Mouse (Mus musculus) liver, postnatal 0 days (tissue): ENCODE results near the gene Atp6v1fnb. TPM values are rescaled to one million over a fixed set of nuclear protein-coding genes. Genes with fewer than 3 reads are reported as not detected.

Source experiments
- ATAC-seq: fragments of 200-750 bp; cut with Nextera tagmentation; 2 replicates; pipeline ENCODE4 v1.8.0; 2017; ENCODE audit warnings: mild to moderate bottlenecking, moderate library complexity
- DNase-seq: peaks from one replicate; pipeline ENCODE4 v3.0.0-alpha.2; 2016
- H3K27ac ChIP-seq: fragments of 300-500 bp; sonication (generic); 2 replicates; pipeline ENCODE4 v1.5.1; 2014; ENCODE audit warnings: antibody characterized with exemption, moderate library complexity, mild to moderate bottlenecking, low read depth
- H3K27me3 ChIP-seq: fragments of 300-500 bp; sonication (generic); 2 replicates; pipeline ENCODE4 v1.6.1; 2014; ENCODE audit warnings: low read length, control low read depth, mixed read lengths; ENCODE audit not compliant: insufficient read depth
- H3K36me3 ChIP-seq: fragments of 300-500 bp; sonication (generic); replicated peaks from 2 replicates; pipeline ENCODE4 v1.6.1; 2014; ENCODE audit warnings: mild to moderate bottlenecking, control low read depth, low read length, moderate library complexity, mixed read lengths; ENCODE audit not compliant: insufficient read depth
- H3K4me1 ChIP-seq: fragments of 300-500 bp; sonication (generic); 2 replicates; pipeline ENCODE4 v1.6.1; 2014; ENCODE audit warnings: antibody characterized with exemption, mild to moderate bottlenecking, control low read depth; ENCODE audit not compliant: insufficient read depth
- H3K4me2 ChIP-seq: fragments of 300-500 bp; sonication (generic); 2 replicates; pipeline ENCODE4 v1.6.1; 2014; ENCODE audit warnings: low read depth, mild to moderate bottlenecking, low read length, moderate library complexity, mixed read lengths
- H3K4me3 ChIP-seq: fragments of 300-500 bp; sonication (generic); 2 replicates; pipeline ENCODE4 v1.5.1; 2014; ENCODE audit warnings: low read depth, low read length
- H3K9ac ChIP-seq: fragments of 300-500 bp; sonication (generic); replicated peaks from 2 replicates; pipeline ENCODE4 v1.6.1; 2014; ENCODE audit warnings: mild to moderate bottlenecking, moderate library complexity
- H3K9me3 ChIP-seq: fragments of 300-500 bp; sonication (generic); 2 replicates; pipeline ENCODE4 v1.6.1; 2016; ENCODE audit warnings: mild to moderate bottlenecking, control low read depth, low read length, mixed read lengths
- CTCF ChIP-seq: sonication (generic); IDR thresholded peaks from 2 replicates; pipeline ENCODE4 v1.5.1; 2016; ENCODE audit warnings: antibody characterized with exemption, low read depth
- EP300 ChIP-seq: IDR thresholded peaks from 2 replicates; pipeline ENCODE4 v1.6.1; 2016; ENCODE audit warnings: antibody characterized with exemption, low read depth, mild to moderate bottlenecking
- WGBS: fragments of 180-500 bp; shearing (Covaris S2); extraction: QIAGEN DNeasy Blood & Tissue Kit; methylation state at CpG from one replicate; pipeline ENCODE4 v1.1.7; 2014; ENCODE audit not compliant: insufficient replicate concordance; 5-methylcytosine and 5-hydroxymethylcytosine counted together
- polyA plus RNA-seq: library from polyadenylated mRNA; unstranded; fragments of >200 nt; fragmentation: Nextera tagmentation; extraction: Ambion mirVana; gene quantifications from 2 replicates; pipeline ENCODE4 v1.2.1, GENCODE M21; 2015

The Atp6v1fnb gene
- polyA plus RNA-seq: not detected in 2 replicates

DNA sequence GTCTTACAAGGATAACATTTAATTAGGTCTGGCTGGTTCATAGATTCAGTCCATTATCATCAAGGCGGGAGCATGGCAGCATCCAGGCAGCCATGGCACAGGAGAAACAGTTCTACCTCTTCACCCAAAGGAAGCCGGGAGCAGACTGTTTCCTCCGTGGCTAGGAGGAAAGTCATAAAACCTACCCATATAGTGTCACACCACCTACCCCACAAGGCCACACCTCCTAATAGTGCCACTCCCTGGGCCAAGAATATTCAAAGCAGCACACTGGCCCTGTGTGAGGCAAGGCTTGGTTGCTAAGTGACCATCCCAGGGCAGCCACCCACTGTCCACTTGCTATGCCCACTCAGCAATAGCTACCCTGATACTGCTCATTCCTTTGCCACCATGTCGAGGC lies at the start of gene Atp6v1fnb:
Atp6v1fnb (plus strand) TSS at position 301 of the 400 bp plus-strand sequence.
- no peak for TF ChIP-seq CTCF
- no peak for TF ChIP-seq EP300
- H3K4me3 ChIP-seq: no peak within 1 kb of the TSS
- no peaks in the 10 kb centered on the region for H3K27me3 ChIP-seq
- no peak within 1 kb of the TSS for H3K4me2 ChIP-seq
- peaks cover 11% of the 10 kb centered on the region for H3K36me3 ChIP-seq
- 93% methylated on average over 4 of the region's 4 CpGs for WGBS
- no peaks in the 10 kb centered on the region for H3K9me3 ChIP-seq
- no peak for DNase-seq
- ATAC-seq: no peak
- no peak within 1 kb of the TSS for H3K9ac ChIP-seq
- peaks cover 22% of the 10 kb centered on the region for H3K4me1 ChIP-seq
- H3K27ac ChIP-seq: no peak within 1 kb of the TSS

DNA sequence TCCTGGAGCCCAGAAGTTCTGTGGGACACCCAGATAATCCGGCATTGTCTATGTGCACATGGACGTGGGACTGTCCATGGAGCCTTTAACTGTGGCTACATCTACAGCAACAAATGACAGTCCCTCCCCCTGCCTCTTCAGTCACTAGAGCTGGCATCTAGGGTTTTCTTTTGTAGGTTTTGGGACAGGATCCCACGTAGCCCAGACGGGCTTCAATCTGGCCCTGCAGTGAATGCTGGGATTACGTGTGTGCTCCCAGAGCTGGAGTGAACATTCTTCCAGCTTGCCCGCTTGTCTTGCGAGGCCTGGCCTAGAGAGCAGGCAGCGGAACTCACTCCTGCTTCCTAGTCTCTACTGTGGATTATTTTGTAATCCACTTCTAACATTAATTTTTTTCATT lies 46.1 kb upstream of the Atp6v1fnb start:
- H3K9me3 ChIP-seq: no peaks in the 10 kb centered on the region
- no peak overlapping the region for H3K4me2 ChIP-seq
- 80% methylated on average over 8 of the region's 8 CpGs for WGBS
- no peaks in the 10 kb centered on the region for H3K4me1 ChIP-seq
- no peak overlapping the region for H3K4me3 ChIP-seq
- H3K27ac ChIP-seq: no peak overlapping the region
- TF ChIP-seq CTCF (no peak), EP300 (no peak)
- ATAC-seq (no peak), DNase-seq (no peak)
- no peak overlapping the region for H3K9ac ChIP-seq
- H3K27me3 ChIP-seq: no peaks in the 10 kb centered on the region
- H3K36me3 ChIP-seq: no peaks in the 10 kb centered on the region

DNA sequence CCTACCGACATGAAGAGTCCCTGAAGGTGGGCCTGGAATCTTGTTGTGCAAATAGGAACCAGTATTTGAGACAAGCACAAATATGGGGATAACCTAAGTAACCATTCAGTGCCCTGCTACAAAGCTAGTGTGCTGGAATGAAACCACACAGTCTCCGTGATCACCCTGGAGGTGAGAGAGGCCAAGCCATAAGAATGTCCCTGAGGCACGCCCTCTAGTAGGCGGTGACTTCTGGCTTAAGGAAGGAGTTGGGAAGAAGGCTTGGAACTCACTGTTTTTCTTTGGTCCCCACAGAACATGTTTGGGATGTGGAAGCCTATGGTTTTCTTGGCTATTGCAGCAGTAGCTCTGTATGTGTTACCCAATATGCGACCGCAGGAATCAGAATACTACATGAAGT lies 44.9 kb upstream of the Atp6v1fnb start:
- Histone ChIP-seq H3K36me3 (no peaks in the 10 kb centered on the region), H3K27ac (no peak overlapping the region), H3K9me3 (no peaks in the 10 kb centered on the region), H3K27me3 (peaks cover 7% of the 10 kb centered on the region), H3K9ac (no peak overlapping the region), H3K4me2 (no peak overlapping the region), H3K4me3 (no peak overlapping the region), H3K4me1 (no peaks in the 10 kb centered on the region)
- ATAC-seq (no peak), DNase-seq (no peak)
- no peak for TF ChIP-seq EP300
- TF ChIP-seq CTCF: no peak
- WGBS: 75% methylated on average over 6 of the region's 6 CpGs

DNA sequence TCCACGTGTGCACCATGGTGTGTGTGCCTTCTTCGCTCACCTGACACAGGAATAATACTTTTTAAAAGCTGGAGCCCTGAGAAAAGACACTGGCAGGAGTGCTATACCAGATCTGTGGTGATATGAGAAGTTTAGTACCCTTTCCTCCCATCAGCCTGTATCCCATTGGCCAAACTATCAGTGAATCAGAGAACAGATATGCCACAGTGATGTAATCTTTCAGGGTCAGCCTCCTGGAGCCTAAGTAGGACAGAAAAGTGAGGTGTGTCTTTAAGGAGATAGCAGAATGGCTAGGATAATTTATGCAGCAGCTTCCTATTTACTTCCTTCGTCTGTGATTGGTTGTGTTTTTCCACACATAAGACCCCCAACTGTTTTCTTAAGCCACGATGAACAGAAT lies 43.1 kb upstream of the Atp6v1fnb start:
- Histone ChIP-seq H3K27me3 (peaks cover 25% of the 10 kb centered on the region), H3K9me3 (no peaks in the 10 kb centered on the region), H3K4me2 (no peak overlapping the region), H3K4me1 (no peaks in the 10 kb centered on the region), H3K36me3 (no peaks in the 10 kb centered on the region), H3K9ac (no peak overlapping the region), H3K27ac (no peak overlapping the region), H3K4me3 (no peak overlapping the region)
- WGBS: 47% methylated on average over 4 of the region's 4 CpGs
- no peak for DNase-seq
- TF ChIP-seq CTCF (no peak), EP300 (no peak)
- ATAC-seq: no peak

DNA sequence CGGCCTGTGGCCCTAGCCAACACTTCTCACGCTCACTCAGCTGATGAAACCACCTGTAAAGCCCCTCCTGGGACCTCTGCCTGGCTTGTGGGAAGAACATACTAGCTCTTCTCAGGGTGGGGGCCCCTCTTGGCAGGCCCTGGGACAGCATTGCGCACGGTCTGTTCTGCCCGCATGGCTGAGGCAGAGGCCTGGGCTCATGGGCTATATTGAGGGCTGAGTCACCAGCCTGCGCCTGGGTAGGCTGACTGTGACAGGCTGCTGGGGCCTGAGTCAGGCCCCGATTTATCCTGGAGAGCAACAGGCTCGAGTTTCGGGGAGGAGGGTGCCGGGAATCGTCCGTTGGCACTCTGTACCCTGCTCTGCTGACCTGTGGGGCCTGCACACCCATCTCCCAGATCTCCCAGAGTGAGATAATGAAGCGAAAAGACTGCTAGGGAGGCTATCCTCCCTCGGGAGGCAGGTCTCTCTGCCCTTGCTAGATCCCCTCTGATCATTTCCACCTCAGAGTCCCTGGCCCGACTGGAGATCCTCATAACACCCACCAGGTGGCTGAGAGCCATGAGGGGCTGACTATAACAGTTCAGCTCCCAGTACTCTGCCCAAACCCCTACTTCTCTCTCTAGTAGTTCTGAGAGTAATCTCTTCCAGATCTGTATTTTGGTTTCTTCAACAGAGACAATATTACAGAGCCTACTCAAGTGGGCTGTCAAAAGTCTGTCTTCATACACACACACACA lies 40.4 kb upstream of the Atp6v1fnb start:
- Histone ChIP-seq H3K4me2 (no peak overlapping the region), H3K36me3 (no peaks in the 10 kb centered on the region), H3K9me3 (no peaks in the 10 kb centered on the region), H3K4me1 (peaks cover 10% of the 10 kb centered on the region; the same call in 1 of the 2 replicates), H3K9ac (no peak overlapping the region), H3K27ac (no peak overlapping the region), H3K27me3 (peaks cover 52% of the 10 kb centered on the region), H3K4me3 (no peak overlapping the region)
- DNase-seq (no peak), ATAC-seq (no peak)
- TF ChIP-seq EP300 (no peak), CTCF (no peak)
- 57% methylated on average over 15 of the region's 15 CpGs for WGBS

DNA sequence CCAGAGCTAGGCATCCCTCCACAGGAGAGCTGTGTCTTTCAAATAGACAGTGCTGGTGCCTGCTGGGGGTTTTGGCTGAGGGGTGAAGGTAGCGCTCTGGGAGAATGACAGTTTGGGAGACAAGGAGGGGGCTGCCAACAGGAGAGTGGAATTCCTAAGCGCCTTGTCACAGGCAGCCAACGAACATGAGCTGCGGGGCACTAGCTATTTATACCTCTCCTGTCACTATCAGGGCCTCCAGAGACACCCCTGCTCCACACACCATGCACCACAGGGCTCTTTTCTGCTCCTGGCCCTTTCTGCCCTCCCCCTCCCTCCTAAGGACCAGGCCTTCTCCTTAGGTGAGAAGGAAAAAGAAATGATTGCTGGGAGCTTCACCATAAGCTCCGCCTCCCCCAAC lies 39.8 kb upstream of the Atp6v1fnb start:
- ATAC-seq (no peak), DNase-seq (no peak)
- Histone ChIP-seq H3K9me3 (no peaks in the 10 kb centered on the region), H3K9ac (no peak overlapping the region), H3K27me3 (peaks cover 58% of the 10 kb centered on the region), H3K27ac (no peak overlapping the region), H3K36me3 (no peaks in the 10 kb centered on the region), H3K4me1 (peaks cover 10% of the 10 kb centered on the region; the same call in 1 of the 2 replicates), H3K4me2 (no peak overlapping the region), H3K4me3 (no peak overlapping the region)
- WGBS: 37% methylated on average over 5 of the region's 5 CpGs
- no peak for TF ChIP-seq EP300
- TF ChIP-seq CTCF: no peak
